Mouse (Mus musculus) cortical plate, adult 2 months (tissue): Measurements from ENCODE around the gene Rgs6. TPM values are rescaled to one million over a fixed set of nuclear protein-coding genes. Genes with fewer than 3 reads are reported as not detected.
A peak's percentile ranks its signal among the peaks of the same experiment; 100 is the strongest.

Experiments
- H3K27ac ChIP-seq: fragments of 200-500 bp; 2 replicates; pipeline ENCODE4 v1.5.1; 2012; ENCODE audit warnings: low read length, control low read depth, inconsistent platforms; ENCODE audit not compliant: insufficient read depth
- H3K4me1 ChIP-seq: fragments of 200-500 bp; 2 replicates; pipeline ENCODE4 v1.6.1; 2011; ENCODE audit warnings: low read length; ENCODE audit not compliant: control insufficient read depth, insufficient read depth
- H3K4me3 ChIP-seq: fragments of 200-500 bp; 2 replicates; pipeline ENCODE4 v1.5.1; 2011; ENCODE audit warnings: mild to moderate bottlenecking, low read length, control low read depth; ENCODE audit not compliant: insufficient read depth
- CTCF ChIP-seq: fragments of 200-500 bp; IDR thresholded peaks from 2 replicates; pipeline ENCODE4 v1.5.1; 2011; ENCODE audit warnings: mild to moderate bottlenecking, control low read depth, low read length; ENCODE audit not compliant: insufficient read depth; ENCODE audit errors: extremely low read depth
- POLR2A ChIP-seq: fragments of 200-500 bp; IDR thresholded peaks from 2 replicates; pipeline ENCODE4 v1.6.1; 2011; ENCODE audit warnings: mild to moderate bottlenecking, low read length, control low read depth; ENCODE audit not compliant: insufficient read depth; ENCODE audit errors: extremely low read depth
- polyA plus RNA-seq: library from polyadenylated mRNA; depleted of rRNA; stranded (reverse); fragments of >200 nt; gene quantifications from 2 replicates; pipeline ENCODE4 v1.2.3, GENCODE M21; 2012

The Rgs6 gene
- polyA plus RNA-seq, 1 experiment: 40.0 TPM

DNA sequence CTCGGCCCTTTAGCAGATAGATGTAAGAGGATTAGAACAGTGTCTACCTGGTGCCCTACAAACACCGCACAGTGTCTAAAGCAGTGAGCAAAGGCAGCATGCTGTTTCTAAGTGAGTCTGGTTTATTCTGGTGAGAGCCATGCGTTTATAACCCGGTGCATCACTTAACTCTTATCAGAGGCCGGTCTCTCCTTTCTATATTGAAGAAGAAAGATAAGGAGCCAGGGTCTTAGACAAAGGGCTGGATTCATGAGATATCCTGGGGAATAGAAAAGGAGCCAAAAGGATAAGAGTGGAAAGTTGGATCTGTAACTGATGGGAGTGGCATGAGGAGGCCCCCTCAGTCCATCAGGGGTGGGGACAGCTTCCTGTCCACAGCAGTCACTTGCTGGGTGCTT, 518.0 kb downstream of the Rgs6 start:
- H3K4me3 ChIP-seq: no peak overlapping the region
- TF ChIP-seq POLR2A (no peak), CTCF (no peak)
- no peak overlapping the region for H3K27ac ChIP-seq
- no peaks in the 10 kb centered on the region for H3K4me1 ChIP-seq

DNA sequence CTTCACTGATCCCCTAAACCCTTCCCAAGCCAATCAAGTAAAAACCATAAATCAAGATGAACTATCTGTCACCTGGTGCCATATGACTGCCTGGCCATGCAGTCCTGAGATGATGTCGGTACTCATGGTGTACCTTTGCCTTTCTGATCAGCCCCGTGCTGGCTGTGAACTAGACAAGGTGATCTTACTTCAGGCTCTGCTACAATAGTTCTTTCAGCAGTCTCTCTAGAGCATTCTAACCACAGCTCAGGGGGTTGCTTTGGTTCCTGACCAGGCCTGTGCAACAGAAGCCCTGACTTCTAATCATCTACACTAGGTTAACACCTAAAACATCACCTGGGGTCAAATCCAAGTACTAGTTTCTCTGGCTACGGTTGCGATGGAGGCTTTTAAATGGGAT, 521.4 kb downstream of the Rgs6 start:
- no peak overlapping the region for H3K27ac ChIP-seq
- H3K4me1 ChIP-seq: no peaks in the 10 kb centered on the region
- TF ChIP-seq POLR2A (no peak), CTCF (no peak)
- no peak overlapping the region for H3K4me3 ChIP-seq

DNA sequence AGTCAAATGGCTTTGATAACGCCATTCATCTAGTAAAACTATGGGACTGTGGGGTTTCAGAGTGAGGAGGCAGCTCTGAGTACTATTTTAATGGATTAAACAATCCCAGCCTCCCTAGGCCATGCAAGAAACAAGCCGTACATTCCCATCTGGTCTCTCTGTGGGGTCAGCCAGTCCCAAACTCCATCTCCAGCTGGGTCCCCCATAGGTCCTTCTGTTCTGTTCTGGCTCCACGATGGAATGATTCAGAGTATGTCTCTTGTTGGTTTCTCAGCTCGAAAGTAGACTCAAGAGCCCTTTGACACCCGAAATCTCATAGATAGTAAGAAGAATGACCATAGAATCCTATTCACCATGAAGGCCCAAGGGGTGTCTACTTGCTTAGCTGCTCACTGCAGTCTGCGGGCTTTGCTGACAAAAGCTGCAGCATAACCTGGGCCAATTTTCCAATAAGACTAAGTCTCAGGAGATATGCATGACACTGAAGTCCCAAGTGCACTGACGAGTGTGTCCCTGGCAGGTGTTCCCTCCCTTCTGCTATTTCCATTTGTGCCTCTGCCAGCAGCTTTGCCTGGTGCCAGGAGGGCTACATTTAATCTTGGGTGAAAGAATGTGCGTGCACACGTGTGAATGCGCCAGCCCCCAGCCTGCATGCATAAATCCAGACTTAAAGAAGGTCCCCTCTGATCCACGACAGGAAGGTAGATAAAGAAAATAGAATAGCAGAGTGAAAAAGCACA, 522.0 kb downstream of the Rgs6 start:
- Histone ChIP-seq H3K27ac (no peak overlapping the region), H3K4me1 (0 out of 2 replicates have a peak, but pooled peaks cover 1% of the 10 kb centered on the region), H3K4me3 (no peak overlapping the region)
- TF ChIP-seq POLR2A (no peak), CTCF (no peak)

DNA sequence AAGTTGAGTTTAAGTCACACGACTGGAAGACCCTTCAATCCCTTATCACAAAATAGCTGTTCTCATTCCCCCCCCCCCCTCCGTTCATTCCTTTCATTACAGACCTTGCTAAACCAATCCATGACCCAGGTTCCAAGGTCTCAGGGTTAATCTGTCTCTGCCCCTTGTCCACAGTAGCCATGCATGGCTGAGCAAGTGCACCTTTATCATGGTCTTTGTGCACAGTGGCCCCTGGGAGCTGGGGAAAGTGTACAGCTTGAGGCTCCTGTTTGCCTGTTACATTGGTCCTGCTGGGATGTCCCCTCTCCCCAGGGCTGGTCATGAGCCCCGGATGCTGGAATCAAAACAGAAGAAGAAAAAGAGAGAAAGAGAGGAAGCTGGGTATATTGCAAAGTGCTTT, 522.6 kb downstream of the Rgs6 start:
- TF ChIP-seq POLR2A (no peak), CTCF (no peak)
- H3K27ac ChIP-seq: no peak overlapping the region
- H3K4me1 ChIP-seq: 0 out of 2 replicates have a peak, but pooled peaks cover 1% of the 10 kb centered on the region
- no peak overlapping the region for H3K4me3 ChIP-seq

DNA sequence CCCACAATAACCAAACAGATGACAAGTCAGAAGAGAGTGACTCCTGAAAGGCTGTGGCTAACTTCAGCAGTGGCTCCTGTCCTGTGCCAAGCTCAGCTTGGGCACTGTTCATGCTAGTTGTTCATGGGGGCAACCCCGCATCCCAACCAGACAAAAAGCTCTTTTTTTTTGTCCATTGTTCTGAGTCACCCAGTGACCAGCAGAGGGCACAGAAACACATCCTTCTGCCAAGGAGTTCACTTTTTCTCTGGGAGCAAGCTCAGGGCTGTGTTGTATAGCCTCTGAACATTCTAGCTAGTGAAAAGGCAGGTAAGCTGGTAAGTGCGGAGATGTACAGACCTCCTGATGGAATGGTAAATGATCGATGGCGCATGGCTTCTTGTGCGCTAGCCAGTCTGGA, 524.2 kb downstream of the Rgs6 start:
- no peak for TF ChIP-seq POLR2A
- 0 out of 2 replicates have a peak, but pooled peaks have one; percentile 14 for TF ChIP-seq CTCF
- Histone ChIP-seq H3K4me1 (0 out of 2 replicates have a peak, but pooled peaks cover 1% of the 10 kb centered on the region), H3K27ac (no peak overlapping the region), H3K4me3 (no peak overlapping the region)

DNA sequence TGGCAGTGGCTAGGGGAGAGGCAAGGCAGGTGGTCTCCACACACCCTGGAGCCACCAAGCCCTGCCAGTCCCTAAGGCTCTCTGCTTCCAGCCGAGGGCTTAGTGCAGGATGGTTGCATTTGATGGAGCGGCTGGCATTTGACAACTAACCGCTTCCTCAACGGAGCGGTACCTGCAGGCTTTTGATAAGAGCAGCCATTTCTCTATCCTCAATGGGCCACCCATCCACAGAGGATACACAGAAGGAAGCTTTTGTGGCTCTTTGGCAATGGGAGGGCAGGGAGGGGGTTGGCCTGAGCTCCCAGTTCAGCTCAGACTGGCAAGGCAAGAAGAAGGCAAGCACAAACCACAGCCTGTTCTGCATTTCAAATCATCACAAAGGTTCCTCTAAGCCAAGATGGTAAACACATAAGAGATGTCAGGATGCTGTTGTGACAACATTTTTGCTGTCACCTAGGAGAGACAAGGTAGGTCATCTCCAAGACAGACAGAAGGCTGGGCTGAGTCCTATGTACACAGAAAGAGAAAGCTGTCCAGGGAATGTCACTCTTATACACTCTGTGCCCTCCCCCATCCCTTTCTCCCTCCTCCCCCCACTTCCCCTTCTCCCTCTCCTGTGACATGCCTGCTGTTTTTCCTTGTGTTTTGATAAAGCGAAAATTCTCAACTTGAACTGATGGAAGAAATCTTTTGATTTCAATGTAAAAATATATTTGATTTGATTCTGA, 525.0 kb downstream of the Rgs6 start:
- no peak overlapping the region for H3K27ac ChIP-seq
- TF ChIP-seq CTCF (no peak), POLR2A (no peak)
- no peak overlapping the region for H3K4me3 ChIP-seq
- H3K4me1 ChIP-seq: 0 out of 2 replicates have a peak, but pooled peaks cover 1% of the 10 kb centered on the region

DNA sequence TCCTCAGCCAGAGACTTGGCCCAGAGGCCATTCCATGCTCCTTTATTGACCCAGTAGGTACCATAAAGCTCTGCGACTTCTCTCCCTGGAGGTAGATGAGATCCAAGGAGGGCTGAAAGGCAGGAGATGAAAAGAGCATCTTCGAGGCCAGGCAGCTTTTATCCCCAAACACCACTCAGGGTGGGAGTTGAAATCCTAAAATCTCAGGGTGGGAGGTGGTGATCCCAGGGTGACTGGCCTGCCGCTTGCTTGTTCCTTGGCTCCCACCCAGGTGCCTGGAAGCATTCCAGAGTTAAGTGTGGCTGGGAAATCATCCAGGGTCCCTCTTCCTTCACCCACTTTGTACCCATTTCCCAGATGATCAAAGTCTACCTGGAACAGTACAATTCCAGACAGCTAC, 525.9 kb downstream of the Rgs6 start:
- no peak for TF ChIP-seq CTCF
- TF ChIP-seq POLR2A: no peak

DNA sequence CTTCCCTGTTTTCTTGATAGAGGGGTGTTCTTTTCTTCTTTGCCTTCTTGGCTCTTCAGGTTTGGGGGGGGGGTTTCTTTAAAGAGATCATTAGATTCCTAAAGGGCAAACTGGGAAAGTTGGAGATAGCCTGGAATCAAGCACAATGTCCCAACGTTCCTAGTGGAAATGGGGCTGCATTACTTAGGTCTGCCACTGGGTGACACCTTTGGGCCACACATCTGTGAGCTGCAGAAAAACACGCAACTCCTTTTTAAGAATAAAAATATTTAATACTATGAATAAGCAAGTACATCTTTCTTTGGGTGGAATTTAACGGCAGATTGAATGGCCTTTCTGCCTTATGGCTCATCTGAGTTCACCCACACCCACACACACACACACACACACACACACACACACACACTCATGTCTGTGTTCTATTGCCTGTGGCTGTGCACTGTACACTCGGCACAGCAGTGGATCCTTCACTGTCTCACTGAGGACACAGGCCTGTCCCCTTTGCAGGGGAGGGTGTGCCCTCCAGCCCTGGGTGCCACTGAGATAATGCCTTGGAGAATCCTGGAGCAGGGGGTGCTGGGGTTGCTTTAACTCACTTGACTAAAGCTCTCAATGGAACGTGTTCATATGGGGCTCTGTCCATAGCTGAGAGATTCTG, 526.4 kb downstream of the Rgs6 start:
- Histone ChIP-seq H3K27ac (no peak overlapping the region), H3K4me3 (no peak overlapping the region), H3K4me1 (0 out of 2 replicates have a peak, but pooled peaks cover 1% of the 10 kb centered on the region)
- peak; percentile 97 for TF ChIP-seq CTCF
- no peak for TF ChIP-seq POLR2A

More for the DNA sequence above, 525.9 kb downstream of the Rgs6 start:
- Histone ChIP-seq H3K4me3 (no peak overlapping the region), H3K27ac (no peak overlapping the region), H3K4me1 (0 out of 2 replicates have a peak, but pooled peaks cover 1% of the 10 kb centered on the region)

DNA sequence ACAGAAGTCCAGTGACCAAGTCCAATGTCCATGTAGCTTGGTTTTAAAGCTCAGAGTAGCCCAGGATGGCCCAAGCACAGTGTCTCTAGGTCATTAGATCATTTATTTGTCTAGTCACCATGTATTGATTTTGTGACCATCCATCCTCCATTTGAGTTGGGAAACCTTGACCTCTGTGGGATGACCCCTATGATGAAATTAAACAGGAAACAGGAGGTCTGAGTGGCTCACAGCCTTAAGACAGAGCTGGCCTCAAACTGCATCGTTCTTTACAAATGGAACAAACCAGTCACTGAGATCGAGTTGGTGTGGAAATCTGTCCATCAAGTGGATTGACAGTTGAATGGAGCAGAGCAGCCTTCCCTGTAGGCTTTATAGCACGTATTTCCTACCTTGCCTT, 536.0 kb downstream of the Rgs6 start:
- peaks cover 4% of the 10 kb centered on the region; the same call in 1 of the 2 replicates for H3K4me1 ChIP-seq
- no peak overlapping the region for H3K27ac ChIP-seq
- no peak overlapping the region for H3K4me3 ChIP-seq
- TF ChIP-seq CTCF (no peak), POLR2A (no peak)
